Mouse (Mus musculus): ENCODE measurements around the gene Kat14. TPM values are rescaled to one million over a fixed set of nuclear protein-coding genes. Genes with fewer than 3 reads are reported as not detected.
A peak's percentile ranks its signal among the peaks of the same experiment; 100 is the strongest.

Kat14 gene
- 25.0 and 30.8 TPM in 2 replicates for polyA plus RNA-seq (2014; fragmentation: Nextera tagmentation; extraction: Ambion mirVana)

DNA sequence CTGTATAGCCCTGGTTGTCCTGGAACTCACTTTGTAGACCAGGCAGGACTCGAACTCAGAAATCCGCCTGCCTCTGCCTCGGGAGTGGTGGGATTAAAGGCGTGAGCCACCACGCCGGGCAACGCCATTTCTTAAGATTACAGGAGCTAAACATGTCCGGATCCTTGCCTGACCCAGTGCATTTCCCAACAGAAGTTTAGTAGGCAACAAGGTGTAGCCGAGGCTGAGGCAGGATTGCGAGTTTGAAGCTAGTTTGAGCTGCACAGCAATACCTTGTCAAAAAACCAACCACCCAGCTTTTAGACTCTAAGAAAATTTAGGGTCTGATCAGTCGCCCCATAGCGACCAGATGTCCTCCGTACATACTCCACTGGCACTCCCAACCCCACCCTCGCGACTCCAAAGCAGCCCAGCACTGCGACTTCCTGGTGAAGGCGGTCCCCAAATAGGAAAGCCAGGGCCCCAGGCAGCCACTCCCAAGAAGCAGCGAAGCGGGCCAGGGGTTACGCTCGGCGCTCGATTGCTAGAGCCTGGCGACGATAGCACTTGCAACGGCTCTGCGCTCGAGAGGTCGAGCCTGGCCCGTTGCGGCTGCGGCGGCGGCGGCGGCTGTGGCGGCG is at the start of gene Kat14, which contains the start of gene Pet117:
Kat14 (plus strand) TSS at position 584 of the 620 bp plus-strand sequence.
Pet117 (plus strand) TSS at position 597 of the 620 bp plus-strand sequence.
- H3K4me2 ChIP-seq: peak within 1 kb of the TSS; percentile 74
- peak; percentile 92 for ATAC-seq (replicated peaks; ENCODE audit: insufficient number of reproducible peaks, low FRiP score, low TSS enrichment)
- WGBS (ENCODE audit: insufficient replicate concordance): 4% methylated on average over 38 of the region's 38 CpGs
- peak within 1 kb of the TSS; percentile 93 for H3K27ac ChIP-seq (ENCODE audit: low read depth, low read length)
- H3K4me1 ChIP-seq (ENCODE audit: control insufficient read depth, insufficient read depth, low read length): peaks cover 3% of the 10 kb centered on the region; the same call in 1 of the 2 replicates
- no peaks in the 10 kb centered on the region for H3K27me3 ChIP-seq (ENCODE audit: control insufficient read depth, insufficient read depth, low read length)
- H3K9me3 ChIP-seq (replicated peaks; ENCODE audit: control insufficient read depth, low read length): no peaks in the 10 kb centered on the region
- H3K4me3 ChIP-seq (ENCODE audit: low read depth, low read length): peak within 1 kb of the TSS; percentile 88
- 0 out of 2 replicates have a peak, but pooled peaks cover 4% of the 10 kb centered on the region for H3K36me3 ChIP-seq (ENCODE audit: control insufficient read depth, insufficient read depth, low read length)
- peak within 1 kb of the TSS; percentile 95 for H3K9ac ChIP-seq (ENCODE audit: low read depth, low read length)

- Histone ChIP-seq H3K9me3 (replicated peaks; ENCODE audit: control insufficient read depth, low read length) (no peaks in the 10 kb centered on the region), H3K36me3 (ENCODE audit: control insufficient read depth, insufficient read depth, low read length) (no peaks in the 10 kb centered on the region), H3K9ac (ENCODE audit: low read depth, low read length) (no peak overlapping the region), H3K27ac (ENCODE audit: low read depth, low read length) (no peak overlapping the region), H3K27me3 (ENCODE audit: control insufficient read depth, insufficient read depth, low read length) (peaks cover 19% of the 10 kb centered on the region), H3K4me3 (ENCODE audit: low read depth, low read length) (no peak overlapping the region), H3K4me2 (no peak overlapping the region), H3K4me1 (ENCODE audit: control insufficient read depth, insufficient read depth, low read length) (no peaks in the 10 kb centered on the region)
- 65% methylated on average over 3 of the region's 3 CpGs for WGBS (ENCODE audit: insufficient replicate concordance)
- no peak for ATAC-seq (replicated peaks; ENCODE audit: insufficient number of reproducible peaks, low FRiP score, low TSS enrichment)
Observed at GRCm38 (mm10) chr2:144324218-144324617, 44.6 kb upstream of the Kat14 start.

DNA sequence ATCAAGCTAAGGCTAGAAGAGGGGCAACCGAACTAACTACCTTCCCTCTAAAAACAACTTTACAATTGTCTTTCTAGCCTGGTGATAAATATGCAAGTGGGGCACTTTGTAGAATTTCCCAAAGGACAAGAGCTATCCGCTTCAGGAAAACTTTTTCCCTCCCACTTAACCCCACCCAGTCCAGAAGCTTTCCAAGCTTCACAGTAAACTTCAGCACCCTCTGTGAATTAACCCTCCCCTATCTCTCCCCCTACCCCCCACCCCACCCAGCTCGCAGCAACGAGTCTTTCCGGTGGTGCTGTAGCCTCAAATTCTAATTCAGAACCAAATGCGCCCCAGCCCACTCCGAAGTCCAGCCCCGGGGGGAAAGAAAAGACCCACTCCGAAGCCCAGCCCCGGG is 39.3 kb upstream of the Kat14 start:
- no peak for ATAC-seq (replicated peaks; ENCODE audit: insufficient number of reproducible peaks, low FRiP score, low TSS enrichment)
- peak overlapping the region; percentile 46 for H3K4me2 ChIP-seq
- no peaks in the 10 kb centered on the region for H3K36me3 ChIP-seq (ENCODE audit: control insufficient read depth, insufficient read depth, low read length)
- peak overlapping the region; percentile 55 for H3K4me3 ChIP-seq (ENCODE audit: low read depth, low read length)
- no peak overlapping the region for H3K27ac ChIP-seq (ENCODE audit: low read depth, low read length)
- H3K9me3 ChIP-seq (replicated peaks; ENCODE audit: control insufficient read depth, low read length): no peaks in the 10 kb centered on the region
- H3K27me3 ChIP-seq (ENCODE audit: control insufficient read depth, insufficient read depth, low read length): peaks cover 65% of the 10 kb centered on the region
- H3K4me1 ChIP-seq (ENCODE audit: control insufficient read depth, insufficient read depth, low read length): peaks cover 14% of the 10 kb centered on the region
- 7% methylated on average over 9 of the region's 10 CpGs for WGBS (ENCODE audit: insufficient replicate concordance)
- no peak overlapping the region for H3K9ac ChIP-seq (ENCODE audit: low read depth, low read length)

DNA sequence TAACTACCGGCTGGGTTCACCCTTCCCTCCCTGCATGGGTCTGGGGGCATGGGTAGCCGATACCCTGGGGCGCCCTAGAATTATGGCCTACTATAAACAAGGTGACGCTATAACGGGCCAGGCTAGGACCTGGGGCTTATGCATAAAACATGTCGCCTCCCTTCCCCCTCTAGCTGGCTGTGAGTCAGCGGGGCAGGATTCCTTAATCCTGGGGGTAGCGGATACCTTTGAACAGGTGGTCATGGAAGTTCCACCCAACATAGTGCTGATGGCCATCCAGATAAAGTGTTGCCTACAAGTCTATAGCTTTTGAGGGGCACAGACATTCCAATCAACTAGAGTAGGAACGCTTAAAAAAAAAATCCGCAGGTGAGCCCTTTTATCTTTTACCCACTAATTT is 38.8 kb upstream of the Kat14 start:
- Histone ChIP-seq H3K4me2 (peak overlapping the region; percentile 97), H3K27ac (ENCODE audit: low read depth, low read length) (no peak overlapping the region), H3K9me3 (replicated peaks; ENCODE audit: control insufficient read depth, low read length) (no peaks in the 10 kb centered on the region), H3K36me3 (ENCODE audit: control insufficient read depth, insufficient read depth, low read length) (no peaks in the 10 kb centered on the region), H3K4me3 (ENCODE audit: low read depth, low read length) (peak overlapping the region; percentile 55), H3K27me3 (ENCODE audit: control insufficient read depth, insufficient read depth, low read length) (peaks cover 69% of the 10 kb centered on the region), H3K9ac (ENCODE audit: low read depth, low read length) (no peak overlapping the region), H3K4me1 (ENCODE audit: control insufficient read depth, insufficient read depth, low read length) (peaks cover 14% of the 10 kb centered on the region)
- no peak for ATAC-seq (replicated peaks; ENCODE audit: insufficient number of reproducible peaks, low FRiP score, low TSS enrichment)
- WGBS (ENCODE audit: insufficient replicate concordance): 3% methylated on average over 10 of the region's 10 CpGs

- peak overlapping the region; percentile 97 for H3K4me2 ChIP-seq
- WGBS (ENCODE audit: insufficient replicate concordance): 1% methylated on average over 40 of the region's 41 CpGs
- H3K4me1 ChIP-seq (ENCODE audit: control insufficient read depth, insufficient read depth, low read length): peaks cover 14% of the 10 kb centered on the region
- H3K36me3 ChIP-seq (ENCODE audit: control insufficient read depth, insufficient read depth, low read length): no peaks in the 10 kb centered on the region
- H3K4me3 ChIP-seq (ENCODE audit: low read depth, low read length): peak overlapping the region; percentile 55
- peaks cover 72% of the 10 kb centered on the region for H3K27me3 ChIP-seq (ENCODE audit: control insufficient read depth, insufficient read depth, low read length)
- peak overlapping the region; percentile 54; the same call in 1 of the 2 replicates for H3K9ac ChIP-seq (ENCODE audit: low read depth, low read length)
- H3K27ac ChIP-seq (ENCODE audit: low read depth, low read length): no peak overlapping the region
- H3K9me3 ChIP-seq (replicated peaks; ENCODE audit: control insufficient read depth, low read length): no peaks in the 10 kb centered on the region
- no peak for ATAC-seq (replicated peaks; ENCODE audit: insufficient number of reproducible peaks, low FRiP score, low TSS enrichment)
Observed at GRCm38 (mm10) chr2:144330352-144330959, 38.3 kb upstream of the Kat14 start.

DNA sequence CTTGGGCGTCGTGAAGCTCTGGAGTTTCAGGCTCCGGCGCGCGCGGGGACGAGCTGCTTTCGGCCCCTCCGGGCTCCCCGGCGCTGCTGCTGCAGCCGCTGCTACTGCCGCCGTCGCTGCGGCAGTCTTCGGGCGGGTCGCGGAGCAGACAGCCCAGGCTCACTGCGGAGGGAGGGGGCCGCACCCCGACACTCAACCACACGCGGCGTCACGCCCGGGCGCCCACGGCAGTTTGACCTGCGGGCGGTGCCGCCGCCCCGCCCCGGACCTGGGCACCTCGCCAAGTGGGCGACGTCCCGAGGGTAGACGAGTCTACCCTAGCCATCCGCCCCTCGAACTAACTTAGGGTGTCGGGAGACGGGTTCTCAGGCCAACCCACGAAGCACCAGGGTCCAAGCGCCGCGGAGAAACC is 37.8 kb upstream of the Kat14 start:
- Histone ChIP-seq H3K4me1 (ENCODE audit: control insufficient read depth, insufficient read depth, low read length) (peaks cover 14% of the 10 kb centered on the region), H3K27ac (ENCODE audit: low read depth, low read length) (no peak overlapping the region), H3K4me3 (ENCODE audit: low read depth, low read length) (peak overlapping the region; percentile 55), H3K9ac (ENCODE audit: low read depth, low read length) (peak overlapping the region; percentile 54; the same call in 1 of the 2 replicates), H3K27me3 (ENCODE audit: control insufficient read depth, insufficient read depth, low read length) (peaks cover 72% of the 10 kb centered on the region), H3K4me2 (peak overlapping the region; percentile 97), H3K9me3 (replicated peaks; ENCODE audit: control insufficient read depth, low read length) (no peaks in the 10 kb centered on the region), H3K36me3 (ENCODE audit: control insufficient read depth, insufficient read depth, low read length) (no peaks in the 10 kb centered on the region)
- ATAC-seq (replicated peaks; ENCODE audit: insufficient number of reproducible peaks, low FRiP score, low TSS enrichment): peak; percentile 40
- WGBS (ENCODE audit: insufficient replicate concordance): under 1% methylated on average over 50 of the region's 50 CpGs

DNA sequence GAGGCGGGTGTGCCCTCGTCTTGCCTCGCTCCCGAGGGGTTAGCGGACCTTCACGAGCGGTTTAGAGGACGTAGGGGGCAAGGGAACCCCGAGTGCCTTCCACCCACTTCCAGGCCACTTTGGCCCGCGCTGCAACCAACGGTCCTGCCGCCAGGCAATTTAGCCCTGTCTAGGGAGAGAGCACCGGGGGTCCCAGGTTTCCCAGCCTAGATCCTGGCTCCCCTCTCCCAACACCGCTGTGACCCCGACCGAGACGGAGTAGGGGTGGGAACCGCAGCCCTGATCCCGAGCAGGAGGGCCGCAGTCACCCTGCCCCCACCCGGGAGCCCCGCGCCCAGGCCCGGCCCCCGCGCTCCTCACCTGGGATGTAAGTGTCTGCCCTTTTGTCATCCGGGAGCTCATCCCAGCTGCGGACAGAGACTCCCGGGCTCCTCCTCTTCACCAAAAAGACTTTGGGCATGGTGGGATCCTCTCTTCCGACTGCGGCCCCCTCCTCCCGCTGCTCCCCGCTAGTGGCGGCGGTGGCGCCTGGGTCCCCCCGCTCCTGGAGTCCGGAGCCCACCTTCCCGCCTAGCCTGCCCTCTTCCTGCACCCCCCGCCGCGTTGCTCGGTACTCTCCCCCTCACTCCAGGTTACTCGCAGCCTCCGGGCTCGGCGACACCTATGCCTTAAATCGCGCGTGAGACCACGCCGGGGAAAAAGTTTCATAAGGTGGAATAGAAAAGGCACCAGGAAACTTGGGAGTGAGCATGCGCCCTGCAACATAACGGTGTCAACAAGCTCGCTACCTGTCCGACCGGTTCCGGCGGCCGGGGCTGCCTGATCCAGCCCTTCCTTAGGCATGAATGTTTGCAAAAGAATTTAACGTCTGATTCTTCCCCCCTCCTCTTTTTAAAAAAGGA is 37.1 kb upstream of the Kat14 start, which contains the start of gene Ovol2:
Ovol2 (minus strand) TSS at position 746 of the 902 bp plus-strand sequence.
- Histone ChIP-seq H3K36me3 (ENCODE audit: control insufficient read depth, insufficient read depth, low read length) (no peaks in the 10 kb centered on the region), H3K27me3 (ENCODE audit: control insufficient read depth, insufficient read depth, low read length) (peaks cover 71% of the 10 kb centered on the region), H3K4me2 (peak within 1 kb of the TSS; percentile 97), H3K4me1 (ENCODE audit: control insufficient read depth, insufficient read depth, low read length) (peaks cover 14% of the 10 kb centered on the region), H3K27ac (ENCODE audit: low read depth, low read length) (no peak within 1 kb of the TSS), H3K9ac (ENCODE audit: low read depth, low read length) (peak within 1 kb of the TSS; percentile 54; the same call in 1 of the 2 replicates), H3K4me3 (ENCODE audit: low read depth, low read length) (peak within 1 kb of the TSS; percentile 55), H3K9me3 (replicated peaks; ENCODE audit: control insufficient read depth, low read length) (no peaks in the 10 kb centered on the region)
- ATAC-seq (replicated peaks; ENCODE audit: insufficient number of reproducible peaks, low FRiP score, low TSS enrichment): peak; percentile 51; the same call in 1 of the 2 replicates
- under 1% methylated on average over 62 of the region's 62 CpGs for WGBS (ENCODE audit: insufficient replicate concordance)

- Histone ChIP-seq H3K36me3 (ENCODE audit: control insufficient read depth, insufficient read depth, low read length) (no peaks in the 10 kb centered on the region), H3K27me3 (ENCODE audit: control insufficient read depth, insufficient read depth, low read length) (peaks cover 71% of the 10 kb centered on the region), H3K4me1 (ENCODE audit: control insufficient read depth, insufficient read depth, low read length) (peaks cover 14% of the 10 kb centered on the region), H3K4me3 (ENCODE audit: low read depth, low read length) (peak overlapping the region; percentile 55), H3K4me2 (peak overlapping the region; percentile 97), H3K9ac (ENCODE audit: low read depth, low read length) (no peak overlapping the region), H3K27ac (ENCODE audit: low read depth, low read length) (no peak overlapping the region), H3K9me3 (replicated peaks; ENCODE audit: control insufficient read depth, low read length) (no peaks in the 10 kb centered on the region)
- WGBS (ENCODE audit: insufficient replicate concordance): 5% methylated on average over 9 of the region's 9 CpGs
- ATAC-seq (replicated peaks; ENCODE audit: insufficient number of reproducible peaks, low FRiP score, low TSS enrichment): no peak
Observed at GRCm38 (mm10) chr2:144332486-144332885, 36.3 kb upstream of the Kat14 start.

Data from heart, embryonic 11.5 days (tissue).